Mouse (Mus musculus) ES-E14 (cell line): ENCODE results near the gene Gars. TPM values are rescaled to one million over a fixed set of nuclear protein-coding genes. Genes with fewer than 3 reads are reported as not detected.
A peak's percentile ranks its signal among the peaks of the same experiment; 100 is the strongest.

ENCODE experiments used
- DNase-seq: peaks from one replicate; pipeline ENCODE4 v3.0.0-alpha.2; 2013; ENCODE audit warnings: low read depth, low spot score
- H3K27ac ChIP-seq: 2 replicates; pipeline ENCODE4 v1.5.1; 2012; ENCODE audit warnings: low read depth, mild to moderate bottlenecking, low read length, moderate library complexity, mixed read lengths; ENCODE audit not compliant: poor library complexity, insufficient read depth, severe bottlenecking
- H3K36me3 ChIP-seq: 2 replicates; pipeline ENCODE4 v1.6.1; 2012; ENCODE audit warnings: mild to moderate bottlenecking, low read length, moderate library complexity, mixed read lengths; ENCODE audit not compliant: control insufficient read depth, poor library complexity, insufficient read depth, severe bottlenecking
- H3K4me1 ChIP-seq, 2 experiments: fragments of 150-350 bp in 1 of 2; sonication (generic) in 1 of 2; 2 replicates each; pipeline ENCODE4 v1.6.1; 2012; ENCODE audit warnings: low read length in 2 of 2, mild to moderate bottlenecking in 1 of 2, mixed read lengths in 1 of 2; ENCODE audit not compliant: control insufficient read depth in 2 of 2, insufficient read depth in 2 of 2, poor library complexity in 1 of 2
- H3K4me3 ChIP-seq, 2 experiments: fragments of 150-350 bp in 1 of 2; sonication (generic) in 1 of 2; 2 replicates each; pipeline ENCODE4 v1.5.1; 2012; ENCODE audit warnings: low read length in 2 of 2, low read depth in 1 of 2, mild to moderate bottlenecking in 1 of 2, mixed read lengths in 1 of 2; ENCODE audit not compliant: insufficient read depth in 1 of 2, poor library complexity in 1 of 2, severe bottlenecking in 1 of 2
- H3K9ac ChIP-seq: 2 replicates; pipeline ENCODE4 v1.6.1; 2012; ENCODE audit warnings: low read depth, mild to moderate bottlenecking, low read length, mixed read lengths; ENCODE audit not compliant: poor library complexity, insufficient read depth, severe bottlenecking
- H3K9me3 ChIP-seq: fragments of 150-350 bp; sonication (generic); 2 replicates; pipeline ENCODE4 v1.6.1; 2012; ENCODE audit warnings: low read depth, mild to moderate bottlenecking, low read length; ENCODE audit not compliant: control insufficient read depth, insufficient read depth
- CHD2 ChIP-seq: IDR thresholded peaks from 2 replicates; pipeline ENCODE4 v1.6.1; 2014; ENCODE audit warnings: mild to moderate bottlenecking, low read depth, low read length, inconsistent platforms
- HCFC1 ChIP-seq: IDR thresholded peaks from 2 replicates; pipeline ENCODE4 v1.6.1; 2012; ENCODE audit warnings: low read length, inconsistent platforms, borderline replicate concordance; ENCODE audit not compliant: insufficient read depth
- MAFK ChIP-seq: IDR thresholded peaks from 2 replicates; pipeline ENCODE4 v1.6.1; 2014; ENCODE audit warnings: mild to moderate bottlenecking, low read depth, low read length, inconsistent platforms; ENCODE audit not compliant: insufficient read depth
- ZC3H11A ChIP-seq: IDR thresholded peaks from 2 replicates; pipeline ENCODE4 v1.6.1; 2012; ENCODE audit warnings: low read depth, mild to moderate bottlenecking, inconsistent platforms, low read length, borderline replicate concordance
- ZNF384 ChIP-seq: IDR thresholded peaks from 2 replicates; pipeline ENCODE4 v1.6.1; 2012; ENCODE audit warnings: low read depth, low read length, inconsistent platforms
- in situ Hi-C, 2 experiments: fragments of 600-800 bp; cut with MboI; formaldehyde crosslinking; loops; one replicate each; pipeline ENCODE4 v1.15.1; 2025; ENCODE audit warnings: low sequenced_read_pairs in 2 of 2, inconsistent platforms in 1 of 2; ENCODE audit not compliant: unreplicated experiment in 2 of 2
- total RNA-seq: library from RNA; depleted of rRNA; stranded (reverse); fragments of 300-350 nt; gene quantifications from 2 replicates; pipeline ENCODE4 v1.2.3, GENCODE M21; 2012

Gars gene
- total RNA-seq, 1 experiment = 201 TPM

DNA sequence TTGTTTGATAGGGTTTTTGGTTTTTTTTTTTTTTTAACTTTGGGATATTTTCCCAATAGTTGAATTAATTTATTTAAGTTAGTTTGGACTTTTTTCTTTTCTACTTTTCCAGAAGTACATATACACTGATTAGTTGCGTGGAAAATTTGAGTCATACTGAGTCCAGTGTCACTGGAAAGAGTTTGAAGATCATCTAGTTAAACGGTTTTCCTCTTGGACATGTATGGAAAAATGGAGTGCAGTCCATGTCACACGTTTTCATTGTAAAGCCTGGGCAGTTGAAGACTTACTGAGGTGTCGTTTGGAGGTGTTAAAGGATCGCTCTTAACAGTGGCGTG is 1.6 kb downstream of the Gars start:
- Histone ChIP-seq H3K4me1 (peaks cover 0 to 7% of the 10 kb centered on the region in 2 experiments; a peak in 1 of 4 replicates), H3K27ac (no peak overlapping the region), H3K4me3 (peak overlapping the region in 1 of 2 experiments; percentile 91; a peak in 2 of 4 replicates), H3K9ac (no peak overlapping the region), H3K9me3 (no peaks in the 10 kb centered on the region), H3K36me3 (peaks cover 8% of the 10 kb centered on the region; the same call in 1 of the 2 replicates)
- in situ Hi-C loops = no loop called here
- no peak for DNase-seq
- TF ChIP-seq ZNF384 (no peak), MAFK (no peak), CHD2 (no peak), ZC3H11A (no peak), HCFC1 (no peak)

DNA sequence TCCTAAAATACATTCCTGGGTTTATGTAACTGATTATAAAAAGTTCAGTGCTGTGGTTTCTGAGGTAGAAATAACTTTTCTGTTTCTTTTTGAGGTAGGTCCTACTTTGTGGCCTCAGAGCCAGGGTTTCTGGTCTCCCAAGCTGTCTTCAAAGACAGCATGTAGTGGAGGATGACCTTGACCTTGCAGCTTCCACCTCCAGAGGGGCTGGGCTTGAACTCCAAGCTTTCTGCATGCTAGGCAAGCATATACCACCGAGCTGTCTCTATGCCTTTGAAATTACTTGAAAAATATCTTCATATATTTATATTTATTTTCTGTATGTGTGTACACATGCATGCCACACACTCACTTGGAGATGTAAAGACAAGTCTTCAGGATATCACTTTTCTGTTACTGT is 2.2 kb downstream of the Gars start:
- no peak for DNase-seq
- TF ChIP-seq CHD2 (no peak), ZNF384 (no peak), MAFK (no peak), HCFC1 (no peak), ZC3H11A (no peak)
- in situ Hi-C loops = no loop called here
- no peak overlapping the region for H3K9ac ChIP-seq
- H3K27ac ChIP-seq = no peak overlapping the region
- H3K36me3 ChIP-seq = peaks cover 8% of the 10 kb centered on the region; the same call in 1 of the 2 replicates
- no peaks in the 10 kb centered on the region for H3K9me3 ChIP-seq
- no peak overlapping the region for H3K4me3 ChIP-seq
- peaks cover 0 to 7% of the 10 kb centered on the region in 2 experiments; a peak in 1 of 4 replicates for H3K4me1 ChIP-seq

DNA sequence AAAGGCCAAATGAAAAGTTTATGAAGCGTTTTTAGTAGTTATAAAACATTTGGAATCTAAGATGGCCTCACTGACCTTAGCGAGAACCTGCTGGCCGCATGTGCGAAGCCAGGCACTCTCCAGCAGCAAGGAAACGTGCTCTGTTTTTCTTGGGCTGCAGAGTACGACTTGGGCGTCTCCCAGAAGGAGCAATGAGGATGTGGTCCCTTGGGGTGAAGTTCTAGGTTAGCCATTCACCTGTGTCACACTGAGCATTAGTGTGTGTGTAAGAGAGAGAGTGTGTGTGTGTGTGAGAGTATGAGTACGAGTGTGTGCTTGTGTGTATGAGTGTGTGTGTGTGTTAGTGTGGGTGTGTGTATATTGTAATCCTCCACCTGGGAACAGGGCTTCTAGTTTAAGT is 5.4 kb downstream of the Gars start:
- no peak overlapping the region for H3K9ac ChIP-seq
- no peak overlapping the region for H3K27ac ChIP-seq
- H3K4me3 ChIP-seq = no peak overlapping the region
- TF ChIP-seq ZC3H11A (no peak), HCFC1 (no peak), MAFK (no peak), CHD2 (no peak), ZNF384 (no peak)
- no peaks in the 10 kb centered on the region for H3K9me3 ChIP-seq
- DNase-seq = no peak
- H3K36me3 ChIP-seq = peaks cover 17% of the 10 kb centered on the region
- in situ Hi-C loops = no loop called here
- H3K4me1 ChIP-seq = peaks cover 0 to 7% of the 10 kb centered on the region in 2 experiments; a peak in 1 of 4 replicates

DNA sequence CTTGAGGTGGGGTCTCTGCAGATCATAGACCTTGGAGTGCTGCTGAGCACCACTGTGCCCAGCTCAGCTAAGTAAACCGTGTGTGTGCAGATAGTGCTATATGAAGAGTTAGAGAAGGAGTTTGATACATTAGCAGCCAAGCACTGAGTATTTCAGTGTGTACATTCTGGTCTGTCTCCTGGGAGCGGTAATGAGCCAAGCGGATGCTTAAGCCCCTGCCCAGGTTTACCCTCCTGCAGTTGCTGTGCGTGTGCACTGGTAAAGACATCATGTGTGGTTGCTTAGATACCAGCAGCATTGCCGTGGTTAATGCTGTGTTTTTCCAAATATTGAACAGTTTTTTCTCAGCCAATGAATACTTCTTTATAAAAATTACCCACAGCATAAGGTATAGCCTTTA is 6.7 kb downstream of the Gars start:
- no peak for DNase-seq
- H3K4me3 ChIP-seq = no peak overlapping the region
- H3K9ac ChIP-seq = no peak overlapping the region
- peaks cover 20% of the 10 kb centered on the region for H3K36me3 ChIP-seq
- no peak overlapping the region for H3K27ac ChIP-seq
- in situ Hi-C loops = no loop called here
- no peaks in the 10 kb centered on the region for H3K9me3 ChIP-seq
- peaks cover 0 to 7% of the 10 kb centered on the region in 2 experiments; a peak in 1 of 4 replicates for H3K4me1 ChIP-seq
- TF ChIP-seq ZNF384 (no peak), MAFK (no peak), ZC3H11A (no peak), HCFC1 (no peak), CHD2 (no peak)

DNA sequence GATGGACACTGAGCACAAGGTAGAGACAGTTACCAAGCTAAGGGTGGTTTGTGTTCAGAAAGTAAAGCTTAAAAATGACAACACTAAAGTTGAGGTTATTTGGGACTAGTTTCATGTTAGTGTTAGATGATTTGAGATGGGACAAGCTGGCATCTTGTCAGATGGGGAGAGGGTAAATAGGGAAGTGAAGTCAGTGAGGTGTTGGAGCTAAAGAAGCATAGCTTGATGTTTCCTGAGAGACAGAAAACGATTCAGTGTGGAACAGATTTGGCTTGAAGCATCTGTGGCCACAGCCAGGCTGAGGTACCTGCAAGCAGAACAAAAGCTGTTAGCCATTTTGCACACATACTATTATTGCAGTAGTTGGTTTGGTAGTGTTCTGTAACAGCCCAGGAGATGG is 7.5 kb downstream of the Gars start:
- Histone ChIP-seq H3K9ac (no peak overlapping the region), H3K9me3 (no peaks in the 10 kb centered on the region), H3K27ac (no peak overlapping the region), H3K4me1 (peaks cover 0 to 7% of the 10 kb centered on the region in 2 experiments; a peak in 1 of 4 replicates), H3K4me3 (no peak overlapping the region), H3K36me3 (peaks cover 27% of the 10 kb centered on the region)
- DNase-seq = no peak
- in situ Hi-C loops = no loop called here
- TF ChIP-seq ZC3H11A = no peak
- TF ChIP-seq CHD2 = no peak
- no peak for TF ChIP-seq ZNF384
- TF ChIP-seq HCFC1 = no peak
- TF ChIP-seq MAFK = no peak
